Mouse (Mus musculus) Patski (cell line): ENCODE results near the gene Sept9. TPM values are rescaled to one million over a fixed set of nuclear protein-coding genes. Genes with fewer than 3 reads are reported as not detected.

ENCODE experiments used
- ATAC-seq: fragments of 100-300 bp; one replicate; pipeline ENCODE4 v1.8.0; 2021
- CTCF ChIA-PET: fragments of 350-600 bp; sonication (Branson Sonifier 250); formaldehyde crosslinking; loops from one replicate; lab custom pipeline; 2022; ENCODE audit warnings: inconsistent platforms; lab: Charles Lee
- POLR2A ChIA-PET: fragments of 350-600 bp; sonication (Branson Sonifier 250); formaldehyde crosslinking; loops from one replicate; lab custom pipeline; 2022; ENCODE audit warnings: antibody characterized with exemption, inconsistent platforms; lab: Charles Lee
- DNase-seq: peaks from one replicate; pipeline ENCODE4 v3.0.0-alpha.2; 2011; ENCODE audit warnings: low read depth, low spot score
- H3K27me3 ChIP-seq: fragments of 371-371 bp; one replicate; pipeline ENCODE4 v1.5.1; 2021
- CTCF ChIP-seq: fragments of 100-300 bp; IDR thresholded peaks from one replicate; pipeline ENCODE4 v1.5.1; 2021
- in situ Hi-C: fragments of 300-500 bp; cut with MboI; formaldehyde crosslinking; loops from 3 replicates; pipeline ENCODE4 v1.11.1; 2018; ENCODE audit warnings: low pct_unique_long_range_greater_than_20kb, mixed read lengths
- polyA plus RNA-seq: library from polyadenylated mRNA; unstranded; gene quantifications from one replicate; pipeline ENCODE4 v1.2.3, GENCODE M21; 2021

Gene Sept9
- polyA plus RNA-seq, 1 experiment from 2014 or later = 87.6 TPM

DNA sequence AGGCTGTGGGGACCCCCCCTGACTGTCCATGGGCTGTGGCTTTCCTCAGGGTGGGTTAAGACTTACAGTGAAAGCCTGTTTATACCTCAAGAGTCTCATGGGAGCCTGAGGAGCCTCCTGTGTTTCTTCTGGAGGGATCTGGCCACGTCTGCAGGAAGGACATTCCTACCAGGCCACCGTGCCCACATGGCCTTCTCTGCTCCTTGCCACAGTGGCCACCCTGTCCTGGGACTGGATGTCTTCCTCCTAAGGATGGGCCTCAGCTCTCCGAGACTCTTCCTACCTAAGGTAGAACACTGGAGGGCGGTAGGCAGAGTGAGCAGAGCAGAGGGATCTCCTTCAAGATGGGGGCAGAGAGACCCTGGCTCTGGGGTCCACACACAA lies 96.6 kb downstream of the Sept9 start:
- POLR2A ChIA-PET = no interaction called here
- DNase-seq (no peak), ATAC-seq (no peak)
- H3K27me3 ChIP-seq = no peaks in the 10 kb centered on the region
- CTCF ChIA-PET = interaction anchor here (1.4 kb wide), 1 partner anchor 27 kb away, joined by 3 read pairs; no protein-coding TSS in a partner anchor
- in situ Hi-C loops = no loop called here
- TF ChIP-seq CTCF = no peak

DNA sequence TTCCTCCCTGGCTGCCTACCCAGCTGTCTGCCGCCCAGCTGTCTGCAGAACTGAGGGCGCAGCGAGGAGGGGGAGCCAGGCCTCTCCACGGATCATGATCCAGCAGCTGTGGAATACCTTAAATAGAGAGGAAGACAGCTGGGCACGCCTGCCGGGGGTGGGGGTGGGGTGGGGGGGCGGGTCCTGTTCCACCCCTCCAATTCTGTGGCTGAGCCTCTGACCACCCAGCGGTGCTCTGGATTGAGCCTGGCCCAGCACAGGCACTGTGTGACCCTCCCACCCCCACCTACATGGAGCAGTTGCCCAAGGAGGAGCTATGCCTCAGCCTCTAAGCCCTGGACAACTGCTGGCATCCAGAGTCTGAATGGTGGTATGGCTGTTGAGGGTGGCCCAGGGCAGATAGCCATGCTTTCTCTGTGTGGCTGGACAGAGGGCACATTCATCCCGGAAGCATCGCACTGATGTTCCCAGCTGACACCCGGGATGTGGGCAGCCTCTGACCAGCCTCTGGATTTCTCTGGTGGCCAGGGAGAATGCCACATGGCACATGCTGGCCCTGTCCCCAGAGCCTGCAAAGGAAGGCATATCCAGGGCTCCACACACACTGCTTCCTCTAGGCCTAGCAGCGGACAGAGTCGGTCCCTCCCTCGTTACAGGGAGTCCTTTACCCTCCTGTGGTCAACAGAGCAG lies 97.2 kb downstream of the Sept9 start:
- no peaks in the 10 kb centered on the region for H3K27me3 ChIP-seq
- ChIA-PET POLR2A (interaction anchor here (0.6 kb wide), 1 partner anchor 32 kb away, joined by 3 read pairs; no protein-coding TSS in a partner anchor), CTCF (interaction anchor here (0.6 to 1.4 kb wide), 2 partner anchors 28 to 378 kb away, joined by 3 read pairs; no protein-coding TSS in a partner anchor)
- DNase-seq (no peak), ATAC-seq (no peak)
- TF ChIP-seq CTCF = no peak
- in situ Hi-C loops = no loop called here

- POLR2A ChIA-PET = interaction anchor here (0.6 kb wide), 1 partner anchor 32 kb away, joined by 3 read pairs; no protein-coding TSS in a partner anchor
- in situ Hi-C loops = no loop called here
- no peaks in the 10 kb centered on the region for H3K27me3 ChIP-seq
- ATAC-seq (no peak), DNase-seq (no peak)
- no peak for TF ChIP-seq CTCF
- CTCF ChIA-PET = interaction anchor here (0.6 to 1.4 kb wide), 2 partner anchors 28 to 378 kb away, joined by 3 read pairs; no protein-coding TSS in a partner anchor
These were observed 97.8 kb downstream of the Sept9 start for GRCm38 (mm10) chr11:117297190-117297829.

GRCm38 (mm10) chr11:117299741-117300140 lies 100.3 kb downstream of the Sept9 start:
- H3K27me3 ChIP-seq = no peaks in the 10 kb centered on the region
- POLR2A ChIA-PET = interaction anchor here (0.6 to 1.2 kb wide), 3 partner anchors 12 to 52 kb away, joined by 3 to 5 read pairs (median 3); no protein-coding TSS in a partner anchor
- CTCF ChIA-PET = interaction anchor here (0.9 to 1.7 kb wide), 4 partner anchors 13 to 31 kb away, joined by 3 to 12 read pairs (median 4); no protein-coding TSS in a partner anchor
- ATAC-seq (no peak), DNase-seq (no peak)
- in situ Hi-C loops = no loop called here
- TF ChIP-seq CTCF = no peak

GRCm38 (mm10) chr11:117300809-117301208 lies 101.3 kb downstream of the Sept9 start:
- ChIA-PET POLR2A (interaction anchor here (1.1 kb wide), 1 partner anchor 53 kb away, joined by 3 read pairs; no protein-coding TSS in a partner anchor), CTCF (interaction anchor here (0.9 to 1.7 kb wide), 8 partner anchors 11 to 57 kb away, joined by 3 to 12 read pairs (median 5); no protein-coding TSS in a partner anchor)
- no peaks in the 10 kb centered on the region for H3K27me3 ChIP-seq
- ATAC-seq = no peak
- no peak for TF ChIP-seq CTCF
- no peak for DNase-seq
- in situ Hi-C loops = no loop called here

- CTCF ChIA-PET = interaction anchor here (0.9 to 1.7 kb wide), 5 partner anchors 11 to 56 kb away, joined by 3 to 12 read pairs (median 5); no protein-coding TSS in a partner anchor
- POLR2A ChIA-PET = interaction anchor here (0.6 to 0.7 kb wide), 2 partner anchors 41 to 48 kb away, joined by 3 to 4 read pairs; no protein-coding TSS in a partner anchor
- TF ChIP-seq CTCF = no peak
- in situ Hi-C loops = no loop called here
- no peaks in the 10 kb centered on the region for H3K27me3 ChIP-seq
- DNase-seq (no peak), ATAC-seq (no peak)
These were observed 102.3 kb downstream of the Sept9 start for GRCm38 (mm10) chr11:117301716-117302115.

GRCm38 (mm10) chr11:117302371-117302770 lies 102.9 kb downstream of the Sept9 start:
- ATAC-seq = no peak
- in situ Hi-C loops = no loop called here
- TF ChIP-seq CTCF = no peak
- no peak for DNase-seq
- no peaks in the 10 kb centered on the region for H3K27me3 ChIP-seq
- CTCF ChIA-PET = interaction anchor here (1.3 kb wide), 1 partner anchor 9 kb away, joined by 3 read pairs; no protein-coding TSS in a partner anchor
- POLR2A ChIA-PET = no interaction called here

DNA sequence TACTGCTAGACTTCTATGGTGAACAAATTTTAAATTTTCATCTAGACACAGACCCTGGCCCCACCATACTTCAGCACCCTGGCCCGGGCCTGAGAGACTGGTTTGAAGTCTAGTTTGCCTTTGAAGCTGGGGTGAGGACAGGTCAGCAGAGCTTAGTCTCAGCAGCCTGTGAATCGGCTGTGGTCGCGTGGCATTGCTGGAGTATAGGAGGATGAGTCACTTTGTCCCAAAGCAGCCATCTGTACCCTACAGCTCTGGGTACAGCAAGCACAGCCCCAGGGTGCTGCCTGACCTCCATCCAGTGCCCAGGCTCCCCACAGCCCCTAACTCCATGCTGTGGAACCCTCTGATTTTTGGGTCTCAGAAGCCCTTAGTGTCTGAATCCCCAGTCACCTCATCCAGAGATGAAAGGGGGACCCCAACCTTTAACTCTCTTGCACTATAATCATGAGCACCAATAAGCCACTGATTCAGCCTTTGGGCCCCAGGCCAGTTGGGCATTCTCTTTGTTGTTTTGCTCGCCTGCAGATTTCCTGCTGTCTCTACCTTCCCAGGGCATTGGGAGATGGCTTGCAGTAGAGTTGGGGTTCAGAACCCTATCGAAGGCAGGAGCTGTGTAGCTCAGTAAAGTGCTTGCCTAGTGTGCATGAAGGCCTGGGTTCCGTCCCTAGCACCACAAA lies 106.2 kb downstream of the Sept9 start:
- H3K27me3 ChIP-seq = no peaks in the 10 kb centered on the region
- ATAC-seq = peak; percentile 28
- ChIA-PET POLR2A (interaction anchor here (1.0 kb wide), 1 partner anchor 22 kb away, joined by 3 read pairs; no protein-coding TSS in a partner anchor), CTCF (interaction anchor here (0.6 to 1.8 kb wide), 3 partner anchors 15 to 43 kb away, joined by 3 to 4 read pairs (median 4); no protein-coding TSS in a partner anchor)
- in situ Hi-C loops = no loop called here
- no peak for DNase-seq
- no peak for TF ChIP-seq CTCF

DNA sequence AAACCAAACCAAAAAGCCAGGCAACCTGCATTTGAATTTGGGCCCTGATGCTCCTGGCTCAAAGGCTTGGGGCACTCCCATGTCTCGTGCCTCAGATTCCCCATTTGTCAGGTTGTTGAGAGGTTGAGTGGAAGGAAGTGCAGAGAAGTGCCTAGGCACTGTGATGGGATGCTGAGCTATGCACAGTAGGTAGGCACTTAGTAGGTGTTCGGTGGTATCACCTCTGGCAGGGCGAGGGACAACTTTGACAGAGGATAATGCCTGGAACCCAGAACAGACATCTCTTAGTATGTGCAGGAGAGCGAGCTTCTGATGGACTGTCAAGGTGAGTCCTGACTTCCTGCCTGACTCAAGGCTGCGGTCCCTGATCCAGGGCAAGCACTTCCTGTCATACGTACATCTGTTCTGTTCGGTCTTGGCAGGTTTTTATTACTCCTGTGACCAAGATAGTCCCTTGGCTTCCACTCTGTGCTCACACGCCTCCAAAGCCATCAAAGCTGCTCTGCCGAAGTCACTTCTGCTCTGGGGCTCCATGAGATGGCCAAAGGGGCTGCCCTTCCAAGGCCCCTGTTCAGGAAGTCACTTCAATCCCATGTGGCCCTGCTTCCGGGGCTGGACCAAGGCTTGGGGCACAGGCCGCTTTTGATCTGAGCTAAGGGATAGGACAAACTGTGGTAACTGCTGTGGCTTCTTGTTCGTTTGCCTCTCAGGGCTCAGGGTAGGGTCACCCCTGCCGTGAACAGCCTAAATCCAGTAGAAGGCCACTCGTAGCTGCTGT lies 107.0 kb downstream of the Sept9 start:
- in situ Hi-C loops = no loop called here
- DNase-seq (no peak), ATAC-seq (no peak)
- no peak for TF ChIP-seq CTCF
- POLR2A ChIA-PET = interaction anchor here (1.0 to 1.3 kb wide), 2 partner anchors 23 to 63 kb away, joined by 3 read pairs; no protein-coding TSS in a partner anchor
- CTCF ChIA-PET = interaction anchor here (1.6 kb wide), 1 partner anchor 14 kb away, joined by 4 read pairs; no protein-coding TSS in a partner anchor
- no peaks in the 10 kb centered on the region for H3K27me3 ChIP-seq
